Mouse (Mus musculus) testis, adult 2 months (tissue): ENCODE data around the gene 4930452B06Rik.

Experiments
- CTCF ChIP-seq: fragments of 200-500 bp; IDR thresholded peaks from 2 replicates; pipeline ENCODE4 v1.5.1; 2012; ENCODE audit warnings: low read depth, mild to moderate bottlenecking, inconsistent platforms, low read length, moderate library complexity; ENCODE audit not compliant: control insufficient read depth, insufficient read depth, insufficient replicate concordance
- POLR2A ChIP-seq: fragments of 200-500 bp; IDR thresholded peaks from 2 replicates; pipeline ENCODE4 v1.6.1; 2012; ENCODE audit warnings: low read depth, mild to moderate bottlenecking, inconsistent platforms, low read length, moderate library complexity; ENCODE audit not compliant: control insufficient read depth

- TF ChIP-seq CTCF (no peak), POLR2A (no peak)
Observed at GRCm38 (mm10) chr14:8686185-8686584, 20.1 kb upstream of the 4930452B06Rik start.
